Mouse (Mus musculus) midbrain, embryonic 14.5 days (tissue): ENCODE results near the gene Gmpr. TPM values are rescaled to one million over a fixed set of nuclear protein-coding genes. Genes with fewer than 3 reads are reported as not detected.

Experiments
- ATAC-seq: fragments of 200-750 bp; cut with Nextera tagmentation; 2 replicates; pipeline ENCODE4 v1.8.0; 2017; ENCODE audit warnings: moderate number of reproducible peaks, moderate library complexity; ENCODE audit not compliant: low FRiP score, low TSS enrichment
- DNase-seq: peaks from one replicate; pipeline ENCODE4 v3.0.0-alpha.2; 2015
- H3K27ac ChIP-seq: fragments of 300-500 bp; sonication (generic); replicated peaks from 2 replicates; pipeline ENCODE4 v1.5.1; 2014; ENCODE audit warnings: mild to moderate bottlenecking, low read depth, low read length, moderate library complexity
- H3K27me3 ChIP-seq: fragments of 300-500 bp; sonication (generic); 2 replicates; pipeline ENCODE4 v1.6.1; 2014; ENCODE audit warnings: low read length, control low read depth, mixed read lengths; ENCODE audit not compliant: control insufficient read depth, insufficient read depth
- H3K36me3 ChIP-seq: fragments of 300-500 bp; sonication (generic); 2 replicates; pipeline ENCODE4 v1.6.1; 2014; ENCODE audit warnings: low read length, control low read depth; ENCODE audit not compliant: control insufficient read depth, insufficient read depth
- H3K4me1 ChIP-seq: fragments of 300-500 bp; sonication (generic); 2 replicates; pipeline ENCODE4 v1.6.1; 2014; ENCODE audit warnings: mild to moderate bottlenecking, antibody characterized with exemption, low read length, control low read depth; ENCODE audit not compliant: control insufficient read depth, insufficient read depth
- H3K4me2 ChIP-seq: fragments of 300-500 bp; sonication (generic); 2 replicates; pipeline ENCODE4 v1.6.1; 2014; ENCODE audit warnings: mild to moderate bottlenecking, low read length, moderate library complexity
- H3K4me3 ChIP-seq: fragments of 300-500 bp; sonication (generic); replicated peaks from 2 replicates; pipeline ENCODE4 v1.5.1; 2014; ENCODE audit warnings: low read depth, low read length
- H3K9ac ChIP-seq: fragments of 300-500 bp; sonication (generic); replicated peaks from 2 replicates; pipeline ENCODE4 v1.6.1; 2014; ENCODE audit warnings: mild to moderate bottlenecking, low read length, moderate library complexity
- H3K9me3 ChIP-seq: fragments of 300-500 bp; sonication (generic); 2 replicates; pipeline ENCODE4 v1.6.1; 2016; ENCODE audit warnings: low read length, control low read depth, mixed read lengths; ENCODE audit not compliant: control insufficient read depth
- WGBS: fragments of 180-500 bp; shearing (Covaris S2); extraction: QIAGEN DNeasy Blood & Tissue Kit; methylation state at CpG from one replicate; pipeline ENCODE4 v1.1.7; 2014; 5-methylcytosine and 5-hydroxymethylcytosine counted together
- polyA plus RNA-seq: library from polyadenylated mRNA; unstranded; fragments of >200 nt; fragmentation: Nextera tagmentation; extraction: Ambion mirVana; gene quantifications from 2 replicates; pipeline ENCODE4 v1.2.1, GENCODE M21; 2014

The Gmpr gene
- 26.1 and 27.0 TPM in 2 replicates for polyA plus RNA-seq

DNA sequence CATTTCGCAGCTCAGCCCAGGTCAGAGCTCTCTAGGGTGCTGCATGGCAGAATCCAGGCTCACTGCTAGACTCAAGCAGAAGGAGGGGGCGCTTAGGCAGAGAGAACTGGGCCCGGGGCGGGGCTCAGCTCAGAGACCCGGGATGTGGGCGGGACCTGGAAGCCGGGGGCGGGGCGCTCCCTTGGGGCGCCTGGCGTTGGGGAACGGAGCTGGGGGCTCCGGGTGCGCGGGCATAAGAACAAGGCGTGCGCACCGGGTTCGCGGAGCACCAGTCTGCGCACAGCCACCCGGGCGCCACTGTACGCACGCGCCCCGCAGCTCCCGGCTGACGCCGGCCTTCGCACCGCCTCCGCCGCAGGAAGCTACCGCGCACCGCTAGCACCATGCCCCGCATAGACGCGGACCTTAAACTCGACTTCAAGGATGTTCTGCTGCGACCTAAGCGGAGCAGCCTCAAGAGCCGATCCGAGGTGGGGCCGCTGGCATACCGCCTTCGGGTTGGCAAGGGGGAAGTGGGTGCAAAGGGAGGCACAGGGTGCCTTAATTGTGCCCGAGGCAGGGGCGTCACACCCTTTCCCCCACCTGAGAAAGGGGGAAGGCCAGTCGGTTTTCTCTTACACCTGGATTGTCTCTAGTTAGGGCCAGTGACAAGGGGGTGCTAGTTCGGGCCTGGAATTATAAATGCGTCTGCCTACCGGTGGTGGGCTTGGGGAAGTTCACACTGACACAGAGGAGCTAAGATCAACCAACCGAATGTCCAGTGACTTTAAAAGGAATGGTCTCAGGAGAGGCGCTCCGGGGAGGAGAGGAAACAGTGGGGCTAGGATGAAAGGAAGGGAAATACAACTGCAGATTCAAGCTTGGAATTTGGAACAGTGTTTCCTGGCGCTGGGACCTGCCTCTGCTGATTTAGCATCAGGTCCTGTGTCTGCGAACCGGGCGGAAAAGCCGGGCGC, at the start of gene Gmpr:
Gene Gmpr, plus strand, starts transcription at position 171 of the 956 bp plus-strand sequence.
- DNase-seq (peak; percentile 88), ATAC-seq (peak; percentile 85)
- Histone ChIP-seq H3K4me1 (peaks cover 14% of the 10 kb centered on the region; the same call in 1 of the 2 replicates), H3K27me3 (peaks cover 5% of the 10 kb centered on the region; the same call in 1 of the 2 replicates), H3K9me3 (no peaks in the 10 kb centered on the region), H3K27ac (peak within 1 kb of the TSS; percentile 67), H3K4me2 (peak within 1 kb of the TSS; percentile 94), H3K4me3 (peak within 1 kb of the TSS; percentile 52), H3K9ac (peak within 1 kb of the TSS; percentile 66), H3K36me3 (no peaks in the 10 kb centered on the region)
- under 1% methylated on average over 63 of the region's 63 CpGs for WGBS

DNA sequence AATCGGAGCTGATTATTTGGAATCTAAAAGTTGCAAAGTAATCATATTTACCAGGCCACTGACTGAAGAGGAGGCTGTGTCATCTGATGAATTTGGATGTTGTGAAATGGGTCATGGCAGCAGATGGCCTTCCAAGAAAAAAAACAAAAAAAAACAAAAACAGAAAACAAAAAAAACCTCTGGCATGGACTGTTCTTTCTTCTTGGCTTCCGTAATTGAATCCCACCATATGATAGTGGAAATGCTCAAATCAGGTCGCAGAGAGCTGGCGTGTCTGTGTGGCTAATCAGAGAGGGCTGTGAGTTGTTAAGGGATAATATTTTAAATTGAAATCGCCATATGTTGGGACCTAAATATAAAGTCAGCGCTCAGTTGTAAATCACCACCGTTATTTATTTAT, 49.8 kb upstream of the Gmpr start:
- peaks cover 4% of the 10 kb centered on the region; the same call in 1 of the 2 replicates for H3K4me1 ChIP-seq
- H3K9me3 ChIP-seq, result no peaks in the 10 kb centered on the region

DNA sequence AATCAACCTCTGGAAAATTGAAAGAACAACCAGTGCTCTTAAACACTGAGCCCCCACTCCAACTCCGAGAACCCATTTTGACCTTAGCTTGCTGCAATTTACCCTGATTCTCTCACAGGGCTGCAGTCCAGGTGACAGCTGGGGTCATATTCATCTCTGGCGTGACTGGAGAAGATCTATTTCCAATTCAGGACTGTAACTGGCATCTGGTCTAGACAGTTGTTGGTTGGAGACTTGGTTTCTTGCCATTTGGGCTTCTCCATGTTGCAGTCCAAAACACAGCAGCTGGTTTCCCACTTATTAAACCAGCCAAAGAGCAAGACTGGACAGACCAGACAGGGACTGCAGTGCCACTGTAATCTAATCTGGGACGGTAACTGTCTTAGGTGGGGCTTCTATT, 47.1 kb upstream of the Gmpr start:
- Histone ChIP-seq H3K4me3 (no peak overlapping the region), H3K27ac (no peak overlapping the region), H3K36me3 (no peaks in the 10 kb centered on the region), H3K4me1 (peaks cover 2% of the 10 kb centered on the region; the same call in 1 of the 2 replicates), H3K4me2 (no peak overlapping the region), H3K27me3 (no peaks in the 10 kb centered on the region), H3K9ac (no peak overlapping the region), H3K9me3 (no peaks in the 10 kb centered on the region)
- DNase-seq (no peak), ATAC-seq (no peak)
- 87% methylated on average over 3 of the region's 3 CpGs for WGBS

More for the DNA sequence above, 49.8 kb upstream of the Gmpr start:
- no peak overlapping the region for H3K9ac ChIP-seq
- H3K36me3 ChIP-seq, result no peaks in the 10 kb centered on the region
- H3K4me2 ChIP-seq, result no peak overlapping the region
- no peak overlapping the region for H3K4me3 ChIP-seq
- H3K27ac ChIP-seq, result no peak overlapping the region
- WGBS, result 72% methylated on average over 7 of the region's 7 CpGs
- H3K27me3 ChIP-seq, result no peaks in the 10 kb centered on the region
- DNase-seq (no peak), ATAC-seq (no peak)

DNA sequence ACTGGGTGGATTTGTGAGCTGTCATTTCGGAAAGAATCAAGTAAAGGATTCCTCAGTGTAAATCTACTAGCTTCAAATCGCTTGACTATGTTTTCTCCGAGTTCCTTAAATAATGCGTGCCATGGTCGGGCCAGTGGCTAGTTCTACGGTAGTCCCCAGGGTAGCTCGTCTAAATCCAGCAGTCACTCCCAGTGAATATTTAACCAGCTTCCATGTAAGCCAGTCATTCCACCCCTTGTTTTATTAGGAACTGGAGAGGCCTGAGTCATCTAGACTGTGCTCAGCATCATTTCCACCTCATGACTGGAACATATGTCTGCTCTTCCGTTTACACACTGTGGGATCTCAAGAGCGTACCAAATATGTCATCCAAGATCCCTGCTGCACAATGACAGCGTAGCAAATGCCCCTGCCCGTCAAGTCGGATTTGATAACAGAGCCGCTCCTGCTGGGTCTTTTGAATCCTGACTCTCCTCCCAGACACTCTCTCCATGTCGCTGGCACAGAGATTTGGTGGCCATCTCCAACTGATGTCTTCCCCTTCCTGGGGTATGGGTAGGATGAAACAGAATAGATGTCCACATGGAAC, 45.8 kb upstream of the Gmpr start:
- no peak overlapping the region for H3K4me2 ChIP-seq
- no peaks in the 10 kb centered on the region for H3K27me3 ChIP-seq
- no peak overlapping the region for H3K27ac ChIP-seq
- no peaks in the 10 kb centered on the region for H3K9me3 ChIP-seq
- H3K36me3 ChIP-seq, result no peaks in the 10 kb centered on the region
- no peak overlapping the region for H3K9ac ChIP-seq
- DNase-seq (no peak), ATAC-seq (no peak)
- WGBS, result 71% methylated on average over 14 of the region's 14 CpGs
- H3K4me3 ChIP-seq, result no peak overlapping the region
- no peaks in the 10 kb centered on the region for H3K4me1 ChIP-seq

DNA sequence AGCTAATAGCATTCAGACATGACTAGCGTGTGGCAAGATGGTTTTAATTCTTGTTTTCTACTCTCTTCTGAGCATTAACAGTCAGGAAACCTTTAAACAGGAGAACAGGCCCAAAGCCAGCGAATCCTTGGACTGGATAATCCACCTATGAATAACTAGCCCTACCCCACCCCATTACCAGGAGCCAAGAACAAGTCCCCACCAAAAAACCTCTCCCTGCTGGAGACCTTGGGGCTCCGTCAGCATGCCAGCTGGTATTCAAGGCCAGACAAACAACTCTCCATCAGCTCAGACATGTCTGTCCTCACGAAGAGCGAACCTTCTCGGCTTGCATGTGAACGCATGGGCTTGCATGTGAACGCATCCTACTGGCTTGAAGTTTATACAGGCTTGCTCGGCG, 41.6 kb upstream of the Gmpr start:
- no peak for ATAC-seq
- H3K4me1 ChIP-seq, result peaks cover 12% of the 10 kb centered on the region
- no peak for DNase-seq
- H3K4me2 ChIP-seq, result no peak overlapping the region
- no peak overlapping the region for H3K9ac ChIP-seq
- H3K4me3 ChIP-seq, result no peak overlapping the region
- H3K9me3 ChIP-seq, result no peaks in the 10 kb centered on the region
- whole genome bisulfite sequencing, result 81% methylated on average over 10 of the region's 10 CpGs
- H3K36me3 ChIP-seq, result no peaks in the 10 kb centered on the region
- no peaks in the 10 kb centered on the region for H3K27me3 ChIP-seq
- H3K27ac ChIP-seq, result no peak overlapping the region

DNA sequence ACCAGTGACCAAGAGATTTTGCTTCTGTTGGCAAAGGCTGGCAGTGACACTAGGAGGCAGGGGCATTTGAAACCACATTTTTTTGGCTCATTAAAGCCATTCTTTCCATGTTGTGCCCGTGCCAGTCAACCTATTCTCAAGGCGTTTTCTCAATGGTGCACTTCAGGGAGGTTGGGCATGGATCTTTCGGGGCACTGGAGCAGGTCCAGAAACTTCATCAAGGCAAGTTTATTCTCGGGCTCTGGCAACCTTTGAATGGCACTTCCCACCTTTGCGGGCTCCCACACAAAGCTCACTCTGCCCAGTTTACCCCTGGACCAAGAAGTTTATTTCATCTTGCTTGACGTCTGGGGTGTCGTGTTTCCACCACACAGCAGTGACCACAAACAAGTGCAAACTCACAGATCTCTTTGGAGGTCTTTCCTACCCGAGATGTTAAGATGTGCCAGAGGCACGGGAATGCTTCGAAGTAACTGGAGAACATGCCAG, 41.2 kb upstream of the Gmpr start:
- Histone ChIP-seq H3K4me2 (no peak overlapping the region), H3K36me3 (no peaks in the 10 kb centered on the region), H3K9me3 (no peaks in the 10 kb centered on the region), H3K9ac (no peak overlapping the region), H3K27ac (no peak overlapping the region), H3K4me1 (peaks cover 12% of the 10 kb centered on the region), H3K4me3 (no peak overlapping the region), H3K27me3 (no peaks in the 10 kb centered on the region)
- 70% methylated on average over 10 of the region's 10 CpGs for WGBS
- ATAC-seq, result no peak
- peak; percentile 40 for DNase-seq

DNA sequence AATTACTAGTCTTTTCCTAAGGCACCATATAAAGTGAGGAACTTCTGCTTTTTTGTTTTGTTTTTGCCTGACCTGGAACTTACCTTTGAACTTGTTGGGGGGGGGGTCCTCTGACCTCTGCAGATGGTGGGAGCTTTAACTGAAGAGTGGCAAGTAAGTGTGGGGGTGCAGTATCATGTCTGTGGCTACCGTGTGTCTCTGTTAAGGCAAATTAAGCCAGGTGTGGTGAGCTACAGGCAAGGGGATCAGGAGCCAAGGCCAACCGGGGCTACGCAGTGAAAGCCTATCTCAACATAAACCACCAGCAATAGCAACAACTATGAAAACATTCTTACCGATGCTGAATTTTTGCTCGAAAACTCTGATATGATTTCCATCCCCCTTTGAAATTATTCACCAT, 38.5 kb upstream of the Gmpr start:
- no peak for ATAC-seq
- Histone ChIP-seq H3K36me3 (no peaks in the 10 kb centered on the region), H3K9ac (no peak overlapping the region), H3K27ac (no peak overlapping the region), H3K27me3 (no peaks in the 10 kb centered on the region), H3K4me3 (no peak overlapping the region), H3K9me3 (no peaks in the 10 kb centered on the region), H3K4me1 (peaks cover 12% of the 10 kb centered on the region), H3K4me2 (no peak overlapping the region)
- no peak for DNase-seq
- WGBS, result 81% methylated on average over 5 of the region's 5 CpGs

DNA sequence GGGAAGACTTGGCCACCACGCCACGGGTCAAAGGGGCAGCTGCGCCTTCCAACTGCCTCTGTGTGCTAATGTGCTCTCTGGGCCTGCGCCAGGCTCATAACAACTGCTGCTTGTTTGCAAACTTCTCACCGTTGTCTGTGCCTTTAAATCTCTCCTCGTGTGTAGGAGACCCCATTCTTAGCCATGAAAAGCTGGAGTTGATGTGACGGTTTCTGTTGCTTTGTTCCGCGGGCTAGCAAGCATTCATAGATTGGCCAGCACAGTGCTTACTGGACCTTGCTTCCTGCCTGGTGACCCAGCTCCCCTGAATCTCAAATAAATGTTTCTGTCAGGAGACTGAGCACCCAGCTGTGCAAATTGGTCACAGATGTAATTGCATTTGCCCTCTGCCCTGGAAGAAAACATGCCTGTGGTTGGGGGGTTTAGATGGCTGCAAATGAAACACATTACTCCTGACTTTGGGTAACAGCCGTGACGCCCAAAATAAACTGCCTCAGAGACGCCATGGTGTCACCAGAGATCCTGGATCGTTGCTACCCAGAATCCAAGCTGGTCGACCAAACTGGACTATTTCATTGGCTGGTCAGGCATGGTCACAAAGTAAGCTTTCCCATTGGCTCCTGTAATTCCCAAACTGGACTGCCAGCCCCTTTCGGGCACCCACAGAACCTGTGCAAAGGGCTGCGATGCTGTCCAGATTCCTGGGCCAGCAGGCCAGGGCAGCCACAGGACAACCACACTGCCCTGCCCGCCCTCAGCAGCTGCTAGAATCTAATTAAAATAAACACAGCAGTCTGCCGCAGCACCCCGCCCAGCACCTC, 37.6 kb upstream of the Gmpr start:
- H3K9me3 ChIP-seq, result no peaks in the 10 kb centered on the region
- H3K4me1 ChIP-seq, result peaks cover 12% of the 10 kb centered on the region
- H3K4me3 ChIP-seq, result no peak overlapping the region
- no peak for ATAC-seq
- H3K9ac ChIP-seq, result no peak overlapping the region
- peak overlapping the region; percentile 30; the same call in 1 of the 2 replicates for H3K4me2 ChIP-seq
- no peak overlapping the region for H3K27ac ChIP-seq
- H3K27me3 ChIP-seq, result no peaks in the 10 kb centered on the region
- no peaks in the 10 kb centered on the region for H3K36me3 ChIP-seq
- DNase-seq, result peak; percentile 53
- 11% methylated on average over 19 of the region's 19 CpGs for WGBS
